Mouse (Mus musculus) cerebellum, adult 11 months (tissue): ENCODE measurements around the gene Zfp768.
A peak's percentile ranks its signal among the peaks of the same experiment; 100 is the strongest.
"Not testable (repeated sequence)": the region's sequence is repeated elsewhere in the genome, so short reads cannot be mapped to it uniquely, and the experiment has no call there.

Experiments used
- DNase-seq: peaks from one replicate; pipeline ENCODE4 v3.0.0; 2022

Zfp768 gene

DNA sequence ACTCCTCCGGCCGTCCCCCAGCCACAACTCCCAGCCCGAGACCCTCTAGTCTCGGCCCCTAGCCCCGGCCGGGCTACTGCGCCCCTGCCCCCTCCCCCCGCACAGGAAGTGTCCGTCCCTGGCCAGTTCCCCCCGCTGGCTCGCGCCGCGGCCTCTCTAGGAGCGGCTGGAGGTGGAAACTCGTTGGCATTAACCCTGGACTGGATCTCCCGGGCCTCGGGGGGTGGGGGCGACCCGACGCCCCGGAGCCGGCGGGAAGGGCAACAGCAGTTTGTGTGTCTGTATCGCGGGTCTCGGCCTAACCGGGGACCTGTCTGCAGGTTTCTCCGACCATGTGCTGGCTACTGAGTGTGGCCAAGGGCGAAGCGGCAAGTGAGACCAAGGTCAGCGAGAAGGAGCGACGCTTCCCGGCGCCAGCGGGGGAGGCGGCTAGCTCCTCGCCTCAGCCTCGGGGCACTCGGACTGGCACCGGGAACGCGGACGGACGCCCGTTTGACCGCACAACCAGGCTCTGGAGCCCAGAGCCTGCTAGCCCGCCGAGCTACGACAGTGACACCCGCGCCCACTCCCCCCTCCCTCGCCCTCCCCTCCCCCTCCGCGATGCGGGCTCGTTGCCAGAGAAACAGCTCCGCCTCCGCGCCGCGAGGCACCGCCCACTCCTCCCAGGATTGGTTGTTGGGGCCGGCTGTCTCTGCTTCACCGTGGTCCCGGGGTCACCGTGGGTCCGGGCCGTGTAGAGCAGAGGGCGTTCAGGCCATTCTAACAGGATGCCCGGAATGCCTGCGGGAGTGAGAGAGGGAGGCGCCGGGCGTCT is at the start of gene Zfp768:
TSS of gene Zfp768 (minus strand) at position 78 of the 814 bp plus-strand sequence.
- DNase-seq: peak; percentile 92

DNA sequence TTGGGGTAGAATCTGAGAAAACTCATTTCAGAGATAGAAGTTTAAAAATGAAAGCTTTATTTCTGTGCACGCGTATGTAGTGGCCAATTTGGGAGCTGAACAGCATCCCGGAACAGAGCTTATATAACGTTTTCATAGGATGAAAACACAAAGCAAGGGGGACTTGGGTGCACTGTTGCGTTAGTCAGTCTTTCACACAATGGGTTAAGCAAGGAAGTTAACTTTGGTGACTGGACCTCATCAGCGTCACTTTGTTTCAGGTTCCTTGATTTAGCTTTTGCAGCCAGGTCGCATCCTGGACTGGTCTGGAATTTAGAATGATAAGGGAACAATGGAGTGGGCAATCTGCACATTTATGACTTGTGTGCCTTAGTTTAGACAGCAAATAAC is 48.5 kb upstream of the Zfp768 start:
- DNase-seq: no peak

DNA sequence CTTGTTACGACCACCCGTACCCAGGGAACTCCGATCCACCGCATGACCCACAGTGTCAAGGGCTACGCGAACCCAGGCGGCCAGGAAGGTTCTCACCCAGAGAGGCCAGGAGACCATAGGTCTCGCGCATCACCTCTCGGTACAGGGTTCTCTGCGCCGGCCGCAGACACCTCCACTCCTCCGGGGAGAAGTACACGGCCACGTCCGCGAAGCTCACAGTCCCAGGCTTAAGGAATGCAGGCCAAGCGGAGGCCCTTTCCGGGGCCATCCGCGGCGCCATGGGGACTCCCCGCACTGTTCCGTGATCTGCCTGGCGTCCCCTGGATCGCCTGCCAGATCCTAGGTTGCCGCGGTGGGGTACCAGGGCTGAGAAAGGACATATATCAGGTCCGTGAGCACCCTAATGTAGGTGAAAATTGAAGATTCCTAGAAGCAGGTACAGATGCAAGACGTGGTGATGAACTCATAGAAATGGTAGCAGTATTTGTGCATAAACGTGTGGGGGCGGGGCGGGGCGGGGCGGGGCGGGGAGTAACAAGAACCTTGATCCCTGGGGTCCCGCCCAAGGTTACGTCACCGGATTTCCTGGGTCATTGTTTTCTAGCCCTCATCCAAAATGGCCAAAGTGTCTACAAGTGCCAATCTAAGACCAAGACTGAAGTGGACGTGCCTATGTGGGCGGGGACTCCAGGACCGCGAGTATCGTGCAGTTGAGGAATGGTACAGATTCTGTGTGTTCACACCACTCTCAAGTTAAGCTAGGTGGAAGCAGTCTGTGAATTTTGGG is 48.0 kb upstream of the Zfp768 start, which contains the start of gene E430018J23Rik:
TSS of gene E430018J23Rik (minus strand) at position 473 of the 787 bp plus-strand sequence.
- DNase-seq: peak; percentile 97

DNA sequence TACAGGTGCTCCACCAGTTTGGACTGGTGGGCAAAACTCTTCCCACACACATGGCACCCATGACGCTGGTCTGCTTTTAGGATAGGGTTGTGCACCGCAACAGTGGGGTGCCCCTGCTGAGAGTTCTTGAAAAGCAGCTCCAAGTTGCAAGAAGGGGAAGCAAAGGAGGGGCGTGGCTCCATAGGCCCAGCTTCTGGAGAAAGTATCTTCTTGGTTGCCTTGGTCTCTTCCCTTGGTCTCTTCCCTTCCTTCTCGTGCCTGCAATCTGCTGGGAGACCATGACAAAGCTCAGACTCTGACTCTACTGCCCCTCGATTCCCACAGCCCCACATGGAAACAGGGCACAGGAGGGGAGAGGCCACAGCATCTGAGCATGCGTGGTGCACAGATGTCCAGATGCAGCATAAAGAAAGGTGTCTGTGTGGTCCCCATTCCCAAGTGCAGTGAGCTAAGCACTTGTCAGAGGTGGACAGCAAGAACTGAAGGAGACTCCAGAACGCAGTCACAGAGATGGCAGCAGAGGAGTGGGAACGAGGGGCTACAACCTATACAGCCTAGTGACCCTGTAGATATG is 46.9 kb upstream of the Zfp768 start:
- DNase-seq: no peak

DNA sequence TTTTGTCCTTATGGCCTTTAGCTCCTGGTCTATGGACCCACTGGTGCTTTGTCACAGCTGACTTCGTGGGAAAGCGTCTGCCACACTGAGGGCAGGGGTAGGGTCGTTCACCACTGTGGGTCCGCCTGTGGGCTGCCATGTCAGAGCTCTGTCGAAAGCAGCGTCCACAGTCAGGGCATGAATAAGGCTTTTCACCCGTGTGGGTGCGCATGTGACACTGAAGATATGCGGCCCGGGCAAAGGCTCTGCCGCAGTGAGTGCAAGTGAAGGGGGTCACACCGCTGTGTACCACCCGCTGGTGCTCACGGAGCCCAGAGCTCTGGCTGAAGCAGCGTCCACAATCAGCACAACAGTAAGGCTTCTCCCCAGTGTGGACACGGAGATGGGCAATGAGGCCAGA is 46.1 kb upstream of the Zfp768 start:
- no peak for DNase-seq

DNA sequence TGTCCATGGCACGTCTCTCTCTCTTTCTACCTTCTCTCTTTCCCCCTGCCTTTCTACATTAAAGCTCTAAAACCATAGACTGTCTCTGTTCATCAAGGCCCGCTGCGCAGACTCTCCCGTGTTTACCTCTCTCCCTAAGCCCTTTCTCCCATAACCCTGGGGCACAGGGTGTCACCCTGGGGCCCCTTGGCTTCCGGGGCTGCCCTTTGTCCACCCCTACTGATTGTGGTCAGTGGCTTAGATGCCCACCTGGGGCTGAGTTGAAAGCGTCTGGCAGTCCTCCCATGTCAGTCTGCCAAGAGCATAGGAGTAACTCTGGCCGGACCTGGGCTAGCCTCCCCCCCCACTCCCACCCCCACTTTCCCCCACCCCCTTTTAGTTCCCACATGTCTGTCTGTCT is 44.9 kb upstream of the Zfp768 start:
- no peak for DNase-seq

DNA sequence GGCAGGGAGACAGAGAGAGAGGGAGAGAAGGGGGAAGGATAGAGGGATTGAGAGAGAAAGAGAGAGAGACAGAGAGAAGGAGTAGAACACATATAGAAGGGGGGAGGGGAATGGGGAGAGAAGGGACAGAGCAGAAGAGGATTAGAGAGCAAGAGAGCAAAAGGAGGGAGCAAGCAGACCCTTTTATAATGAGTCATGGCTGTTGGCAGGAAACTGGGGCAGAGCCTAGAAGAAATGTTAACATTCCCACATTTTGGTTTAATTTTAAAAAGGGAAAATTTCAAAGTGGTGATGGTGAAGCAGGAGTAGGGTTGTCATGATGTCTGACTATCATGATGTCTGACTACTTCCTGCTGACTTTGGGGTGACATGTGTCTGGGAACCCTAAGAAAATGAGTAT is 42.8 kb upstream of the Zfp768 start:
- DNase-seq: not testable (repeated sequence)

DNA sequence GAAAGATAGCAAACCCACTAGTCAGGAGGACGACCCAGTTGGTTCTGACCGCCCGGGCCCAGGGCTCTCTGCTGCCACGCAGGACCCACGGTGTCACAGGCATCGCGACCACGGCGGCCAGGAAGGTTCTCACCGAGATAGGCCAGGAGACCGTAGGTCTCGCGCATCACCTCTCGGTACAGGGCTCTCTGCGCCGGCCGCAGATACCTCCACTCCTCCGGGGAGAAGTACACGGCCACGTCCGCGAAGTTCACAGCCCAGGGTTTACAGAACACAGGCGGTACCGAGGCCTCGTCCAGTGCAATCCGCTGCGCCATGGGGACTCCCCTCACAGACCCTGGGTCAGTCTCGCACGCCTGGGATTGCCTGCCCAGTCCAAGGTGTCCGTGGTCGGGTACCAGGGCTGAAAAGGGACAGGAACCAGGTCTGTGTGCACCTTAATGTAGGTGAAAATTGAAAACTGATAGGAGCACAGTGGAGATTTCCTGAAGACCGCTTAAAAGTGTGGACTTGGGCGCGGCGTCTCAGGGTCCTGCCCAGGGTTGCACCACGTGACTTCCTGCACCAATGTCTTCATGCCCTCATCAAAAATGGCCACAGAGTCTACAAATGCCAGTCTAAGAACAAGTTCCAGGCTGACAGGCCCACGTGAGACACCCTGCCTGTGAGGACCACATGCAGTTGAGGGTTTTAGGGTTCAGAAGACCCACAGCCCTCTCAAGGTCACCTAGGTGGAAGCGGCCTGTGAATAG is 41.4 kb upstream of the Zfp768 start, which contains the start of gene 9130019O22Rik:
TSS of gene 9130019O22Rik (minus strand) at position 526 of the 752 bp plus-strand sequence.
- peak; percentile 91 for DNase-seq

DNA sequence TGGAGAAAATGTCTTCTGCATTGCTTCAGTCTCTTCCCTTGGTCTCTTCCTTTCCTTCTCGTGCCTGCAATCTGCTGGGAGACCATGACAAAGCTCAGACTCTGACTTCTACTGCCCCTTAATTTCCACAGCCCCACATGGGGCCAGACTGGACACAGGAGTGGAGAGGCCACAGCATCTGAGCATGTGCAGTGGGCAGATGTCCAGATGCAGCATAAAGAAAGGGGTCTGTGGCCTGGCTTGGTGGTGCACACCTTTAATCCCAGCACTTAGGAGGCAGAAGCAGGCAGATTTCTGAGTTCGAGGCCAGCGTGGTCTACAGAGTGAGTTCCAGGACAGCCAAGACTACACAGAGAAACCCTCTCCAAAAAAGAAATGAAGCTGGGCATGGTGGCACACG is 40.2 kb upstream of the Zfp768 start:
- DNase-seq: not testable (repeated sequence)

DNA sequence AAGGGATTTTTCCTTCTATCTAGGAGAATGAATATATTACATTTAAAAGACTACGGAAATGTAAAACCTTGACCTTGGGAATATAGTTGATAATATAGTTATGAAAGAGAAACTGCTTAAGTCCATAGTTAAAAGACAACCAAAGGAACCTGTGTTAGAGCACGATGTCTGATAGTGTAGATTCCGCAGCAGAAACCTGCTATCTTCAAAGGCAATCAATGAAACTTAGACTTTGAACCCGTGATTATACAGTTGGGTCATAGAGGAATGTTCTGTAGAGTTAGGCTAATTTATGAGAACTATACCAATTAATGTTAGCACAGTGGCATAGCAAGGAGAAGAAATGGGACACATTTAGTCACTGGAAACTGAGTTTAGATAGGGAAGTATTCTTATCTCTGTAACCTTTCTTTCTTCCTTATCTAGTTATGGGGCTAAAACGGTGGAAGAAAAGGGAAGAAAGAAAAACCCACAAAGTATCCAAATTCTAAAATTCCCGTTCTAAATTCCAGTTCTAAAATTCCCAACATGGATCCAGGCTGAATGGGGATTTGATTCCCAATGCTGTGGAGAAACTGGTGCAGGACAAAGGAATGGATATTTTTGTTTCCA is 33.0 kb upstream of the Zfp768 start:
- DNase-seq: no peak

DNA sequence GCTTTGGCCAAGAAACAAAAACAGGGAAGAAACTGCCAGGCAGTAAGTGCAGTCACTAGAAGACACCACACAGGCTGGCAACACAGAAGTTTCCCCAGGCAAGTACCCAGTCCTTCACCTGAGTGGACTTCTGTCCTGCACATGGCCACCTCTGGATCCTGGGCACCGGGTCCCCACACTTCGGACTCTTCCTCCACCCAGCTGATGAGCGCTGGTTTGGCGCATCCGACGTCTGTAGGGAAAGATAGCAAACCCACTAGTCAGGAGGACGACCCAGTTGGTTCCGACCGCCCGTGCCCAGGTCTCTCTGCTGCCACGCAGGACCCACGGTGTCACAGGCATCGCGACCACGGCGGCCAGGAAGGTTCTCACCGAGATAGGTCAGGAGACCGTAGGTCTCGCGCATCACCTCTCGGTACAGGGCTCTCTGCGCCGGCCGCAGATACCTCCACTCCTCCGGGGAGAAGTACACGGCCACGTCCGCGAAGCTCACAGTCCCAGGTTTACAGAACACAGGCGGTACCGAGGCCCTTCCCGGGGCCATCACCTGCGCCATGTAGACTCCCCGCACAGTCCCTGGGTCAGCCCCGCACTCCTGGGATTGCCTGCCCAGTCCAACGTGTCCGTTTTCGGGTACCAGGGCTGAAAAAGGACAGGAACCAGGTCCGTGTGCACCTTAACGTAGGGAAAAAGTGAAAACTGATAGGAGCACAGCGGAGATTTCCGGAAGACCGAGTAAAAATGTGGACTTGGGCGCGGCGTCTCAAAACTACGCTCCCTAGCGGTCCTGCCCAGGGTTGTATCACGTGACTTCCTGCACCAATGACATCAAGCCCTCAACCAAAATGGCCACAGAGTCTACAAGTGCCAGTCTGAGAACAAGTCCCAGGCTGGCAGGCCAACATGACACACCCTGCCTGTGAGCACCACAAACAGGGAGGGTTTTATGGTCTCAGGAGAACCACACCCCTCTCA is 30.2 kb upstream of the Zfp768 start, which contains the start of gene Zfp747:
TSS of gene Zfp747 (minus strand) at position 780 of the 975 bp plus-strand sequence.
- DNase-seq: peak; percentile 93

DNA sequence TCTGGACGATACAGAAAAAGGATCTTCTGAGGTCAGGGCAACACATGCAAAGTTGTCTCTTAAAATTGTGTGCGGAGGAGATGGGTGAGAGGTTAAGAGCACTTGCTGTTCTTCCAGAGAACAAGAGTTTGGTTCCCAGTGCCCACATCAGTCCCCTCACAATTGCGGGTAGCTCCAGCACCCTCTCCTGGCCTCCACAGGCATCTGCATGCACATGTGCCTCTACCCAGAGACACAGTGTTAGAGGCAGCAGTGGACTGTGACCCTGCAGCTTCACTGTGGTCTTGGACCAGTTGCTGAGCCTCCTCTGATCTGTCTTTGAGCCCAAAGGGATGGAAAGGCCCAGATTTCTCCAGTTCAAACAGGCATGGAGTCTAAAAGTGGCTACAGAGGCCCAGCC is 26.5 kb upstream of the Zfp768 start:
- not testable (repeated sequence) for DNase-seq

DNA sequence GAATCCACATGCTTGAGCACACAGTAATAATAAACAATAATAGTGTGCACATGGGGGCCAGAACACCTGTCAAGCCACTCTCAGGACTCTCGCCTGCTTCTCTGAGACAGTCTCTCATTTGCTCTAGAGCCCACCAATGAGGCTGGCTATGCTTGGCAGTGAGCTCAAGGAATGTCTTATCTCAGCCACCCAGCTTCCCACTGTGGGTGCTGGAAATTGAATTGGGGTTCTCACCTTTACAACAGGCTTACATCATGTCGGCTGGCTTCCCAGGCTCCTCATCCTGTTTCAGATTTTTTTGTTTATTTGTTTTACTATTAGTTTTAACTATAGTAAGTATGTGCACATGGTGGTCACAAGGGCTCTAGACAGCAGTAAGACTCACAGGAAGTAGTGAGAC is 25.8 kb upstream of the Zfp768 start:
- no peak for DNase-seq

DNA sequence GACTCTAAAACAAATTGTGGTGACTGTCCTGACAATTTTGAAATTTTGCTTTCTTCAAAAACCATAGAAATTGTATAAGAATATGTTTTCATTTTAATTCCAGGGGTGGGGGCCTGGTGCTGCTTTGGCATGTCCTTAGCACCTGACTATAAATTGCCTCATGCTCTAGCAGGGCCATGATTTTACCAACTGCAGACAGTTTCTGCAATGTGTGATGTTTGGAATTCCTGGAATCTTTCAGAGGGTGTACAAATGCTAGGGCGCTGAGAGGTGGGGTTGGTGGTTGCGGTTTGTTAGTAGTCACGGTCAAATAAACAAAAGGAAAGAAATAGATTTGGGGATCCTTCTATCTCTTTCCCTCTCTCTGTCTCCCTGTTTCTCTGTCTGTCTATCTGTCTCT is 20.9 kb upstream of the Zfp768 start:
- DNase-seq: no peak

DNA sequence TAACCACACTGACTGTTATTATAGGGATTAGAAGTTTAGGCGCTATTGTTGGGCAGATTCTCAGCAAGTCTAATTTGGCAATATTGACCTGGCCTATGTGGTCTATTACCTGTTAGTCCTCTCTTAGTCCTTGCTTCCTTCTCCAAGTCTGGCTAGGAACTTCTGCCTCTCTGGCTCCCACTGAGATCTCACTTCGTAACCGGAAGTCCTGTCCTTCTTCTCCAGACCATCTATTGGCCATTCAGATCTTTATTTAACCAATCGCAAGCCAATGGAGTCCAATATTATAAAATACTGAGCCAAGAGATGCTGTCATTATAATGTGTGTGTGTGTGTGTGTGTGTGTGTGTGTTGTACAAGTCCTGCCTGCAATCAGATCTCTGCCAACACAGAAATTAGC is 18.8 kb upstream of the Zfp768 start:
- peak; percentile 42 for DNase-seq

DNA sequence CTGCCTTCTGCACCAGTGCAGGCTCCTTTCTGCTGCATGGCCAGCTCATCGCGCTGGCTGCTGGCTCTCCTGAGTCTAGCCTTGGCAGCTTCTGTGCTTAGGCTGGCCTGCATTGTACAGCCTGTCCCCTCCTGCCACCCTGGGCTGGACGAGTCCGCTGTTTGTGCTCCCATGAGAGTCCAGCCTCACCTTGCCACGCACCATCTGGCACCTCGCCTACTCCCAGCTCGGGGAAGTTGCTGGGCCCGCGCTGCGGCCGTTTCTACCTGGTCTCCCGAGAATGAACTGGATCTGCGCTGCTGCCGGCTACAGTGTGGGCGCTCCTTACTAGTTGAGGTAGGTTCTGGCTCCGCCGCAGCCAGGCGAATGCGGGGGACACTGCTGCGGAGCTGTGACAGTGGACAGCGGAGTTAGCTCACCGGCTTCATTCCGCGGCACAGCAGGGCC is 18.1 kb upstream of the Zfp768 start:
- peak; percentile 64 for DNase-seq

DNA sequence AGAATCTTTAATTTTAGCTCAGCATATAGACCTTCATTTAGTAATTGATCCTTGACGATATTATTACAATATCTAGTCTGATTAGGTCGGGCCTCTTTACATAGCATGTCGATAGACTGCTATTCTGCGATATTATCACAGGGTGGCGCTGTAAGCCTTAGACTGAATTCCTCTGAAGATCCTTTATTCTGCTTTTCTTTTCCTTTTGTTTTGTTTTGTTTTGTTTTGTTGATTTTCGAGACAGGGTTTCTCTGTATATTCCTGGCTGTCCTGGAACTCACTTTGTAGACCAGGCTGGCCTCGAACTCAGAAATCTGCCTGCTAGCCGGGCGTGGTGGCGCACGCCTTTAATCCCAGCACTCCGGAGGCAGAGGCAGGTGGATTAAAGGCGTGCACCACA is 17.0 kb upstream of the Zfp768 start:
- not testable (repeated sequence) for DNase-seq

DNA sequence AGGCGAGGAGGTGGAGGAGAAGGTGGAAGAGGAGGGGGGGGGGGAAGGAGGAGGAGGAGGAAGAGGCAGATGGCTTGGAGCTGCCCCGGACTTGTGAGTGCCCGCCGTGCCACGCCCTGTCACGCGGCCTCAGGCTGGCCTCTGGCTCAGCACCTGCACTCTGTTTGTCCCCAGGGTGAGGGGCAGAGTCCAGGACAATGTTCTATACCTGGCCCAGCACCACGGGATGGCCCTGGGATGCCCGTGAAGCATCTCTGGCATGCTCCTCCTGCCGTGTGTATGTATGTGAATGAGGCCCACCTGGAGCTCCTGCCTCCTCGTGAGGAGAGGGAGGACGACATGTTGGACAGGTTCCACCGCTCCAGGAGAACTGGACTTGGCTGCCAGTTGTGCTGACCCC is 16.1 kb upstream of the Zfp768 start:
- no peak for DNase-seq

DNA sequence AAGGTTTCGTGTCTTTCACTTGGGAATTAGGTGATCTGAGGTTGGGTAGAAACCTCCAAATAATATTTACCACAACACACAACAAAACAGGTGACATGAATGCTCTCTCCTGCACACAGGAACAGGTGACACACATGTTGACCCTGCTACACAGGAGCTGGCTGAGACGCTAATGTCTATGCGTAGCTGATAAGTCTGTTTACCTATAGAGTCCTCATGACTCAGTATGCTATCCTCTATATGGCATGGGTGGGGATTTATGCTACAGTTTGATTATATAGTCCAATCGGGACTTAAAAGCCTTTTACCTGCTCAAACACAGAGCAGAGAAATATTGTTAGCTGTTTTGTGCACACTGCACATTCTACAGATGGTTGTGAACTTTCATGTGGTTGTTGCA is 14.9 kb upstream of the Zfp768 start:
- DNase-seq: no peak

DNA sequence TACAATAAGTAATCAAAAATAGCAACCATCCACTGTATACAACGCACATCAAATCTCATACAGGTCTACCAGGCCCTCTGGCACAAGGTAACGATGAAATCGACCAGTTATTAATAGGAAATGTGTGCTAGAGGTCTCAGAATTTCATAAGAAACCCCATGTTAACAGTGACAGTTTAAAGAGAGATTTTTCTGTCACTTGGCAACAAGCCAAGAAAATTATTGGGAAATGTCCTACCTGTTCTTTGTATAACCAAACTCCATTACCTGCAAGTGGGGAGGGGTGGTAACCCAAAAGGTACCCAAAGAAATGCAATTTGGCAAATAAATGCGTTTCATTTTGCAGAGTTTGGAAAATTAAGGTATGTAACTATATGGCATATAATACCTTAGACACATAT is 13.1 kb upstream of the Zfp768 start:
- DNase-seq: no peak

DNA sequence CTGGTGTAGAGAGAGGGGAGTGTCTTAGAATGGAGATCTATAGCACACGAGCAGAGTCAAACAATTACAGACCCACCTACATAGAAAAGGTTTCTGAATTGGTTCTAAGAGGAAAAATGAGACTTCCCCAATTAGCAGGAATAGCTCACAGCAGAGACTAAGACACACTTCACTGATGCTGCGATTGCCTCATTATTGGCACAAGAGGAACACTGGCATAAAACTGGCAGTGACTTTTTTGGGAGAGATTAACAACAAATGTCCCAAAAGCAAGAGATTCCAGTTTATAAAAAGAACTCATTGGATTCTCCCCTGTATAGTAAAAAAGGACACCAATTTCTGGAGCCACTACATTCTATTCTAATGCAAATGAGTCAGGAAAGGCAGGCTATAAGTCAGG is 12.5 kb upstream of the Zfp768 start:
- no peak for DNase-seq
